Mouse (Mus musculus) liver, embryonic 16.5 days (tissue): ENCODE results near the gene Zcrb1. TPM values are rescaled to one million over a fixed set of nuclear protein-coding genes. Genes with fewer than 3 reads are reported as not detected.

Source experiments
- ATAC-seq: fragments of 200-750 bp; cut with Nextera tagmentation; 2 replicates; pipeline ENCODE4 v1.8.0; 2017; ENCODE audit warnings: low read depth, mild to moderate bottlenecking, moderate number of reproducible peaks, moderate library complexity
- H3K27ac ChIP-seq: fragments of 300-500 bp; sonication (generic); 2 replicates; pipeline ENCODE4 v1.5.1; 2014; ENCODE audit warnings: mild to moderate bottlenecking, low read length
- H3K27me3 ChIP-seq: fragments of 300-500 bp; sonication (generic); 2 replicates; pipeline ENCODE4 v1.6.1; 2014; ENCODE audit warnings: low read depth, low read length, mixed read lengths; ENCODE audit not compliant: control insufficient read depth, insufficient read depth
- H3K36me3 ChIP-seq: fragments of 300-500 bp; sonication (generic); 2 replicates; pipeline ENCODE4 v1.6.1; 2014; ENCODE audit warnings: mild to moderate bottlenecking; ENCODE audit not compliant: control insufficient read depth, insufficient read depth
- H3K4me1 ChIP-seq: fragments of 300-500 bp; sonication (generic); 2 replicates; pipeline ENCODE4 v1.6.1; 2014; ENCODE audit warnings: low read depth, low read length, mixed read lengths; ENCODE audit not compliant: control insufficient read depth
- H3K4me2 ChIP-seq: fragments of 300-500 bp; sonication (generic); 2 replicates; pipeline ENCODE4 v1.6.1; 2014; ENCODE audit warnings: low read depth, low read length, mixed read lengths
- H3K4me3 ChIP-seq: fragments of 300-500 bp; sonication (generic); 2 replicates; pipeline ENCODE4 v1.5.1; 2014; ENCODE audit warnings: low read depth, mild to moderate bottlenecking, low read length
- H3K9ac ChIP-seq: fragments of 300-500 bp; sonication (generic); 2 replicates; pipeline ENCODE4 v1.6.1; 2014; ENCODE audit warnings: low read depth, low read length
- H3K9me3 ChIP-seq: fragments of 300-500 bp; sonication (generic); replicated peaks from 2 replicates; pipeline ENCODE4 v1.6.1; 2016; ENCODE audit warnings: low read length; ENCODE audit not compliant: control insufficient read depth
- WGBS: fragments of 180-500 bp; shearing (Covaris S2); extraction: QIAGEN DNeasy Blood & Tissue Kit; methylation state at CpG from one replicate; pipeline ENCODE4 v1.1.7; 2014; ENCODE audit not compliant: insufficient replicate concordance; 5-methylcytosine and 5-hydroxymethylcytosine counted together
- polyA plus RNA-seq: library from polyadenylated mRNA; unstranded; fragments of >200 nt; fragmentation: Nextera tagmentation; extraction: Ambion mirVana; gene quantifications from 2 replicates; pipeline ENCODE4 v1.2.1, GENCODE M21; 2015

The Zcrb1 gene
- polyA plus RNA-seq, 1 experiment from 2014 or later = 53.0 TPM

- Histone ChIP-seq H3K27ac (no peak overlapping the region), H3K9me3 (no peaks in the 10 kb centered on the region), H3K4me2 (no peak overlapping the region), H3K36me3 (no peaks in the 10 kb centered on the region; the same call in 1 of the 2 replicates), H3K4me3 (no peak overlapping the region), H3K9ac (no peak overlapping the region), H3K27me3 (no peaks in the 10 kb centered on the region), H3K4me1 (no peaks in the 10 kb centered on the region; the same call in 1 of the 2 replicates)
- no peak for ATAC-seq
- 85% methylated on average over 9 of the region's 9 CpGs for WGBS
These were observed 16.3 kb upstream of the Zcrb1 start for GRCm38 (mm10) chr15:93414456-93414855.

- H3K4me2 ChIP-seq = no peak overlapping the region
- H3K36me3 ChIP-seq = no peaks in the 10 kb centered on the region; the same call in 1 of the 2 replicates
- no peaks in the 10 kb centered on the region for H3K9me3 ChIP-seq
- no peak for ATAC-seq
- no peak overlapping the region for H3K9ac ChIP-seq
- H3K27ac ChIP-seq = no peak overlapping the region
- no peaks in the 10 kb centered on the region for H3K27me3 ChIP-seq
- 81% methylated on average over 3 of the region's 3 CpGs for WGBS
- no peak overlapping the region for H3K4me3 ChIP-seq
- H3K4me1 ChIP-seq = no peaks in the 10 kb centered on the region; the same call in 1 of the 2 replicates
These were observed 14.3 kb upstream of the Zcrb1 start for GRCm38 (mm10) chr15:93412445-93412844.

- H3K4me2 ChIP-seq = no peak overlapping the region
- 74% methylated on average over 5 of the region's 5 CpGs for WGBS
- no peak for ATAC-seq
- H3K9me3 ChIP-seq = no peaks in the 10 kb centered on the region
- no peak overlapping the region for H3K4me3 ChIP-seq
- peaks cover 5% of the 10 kb centered on the region for H3K4me1 ChIP-seq
- no peak overlapping the region for H3K9ac ChIP-seq
- no peaks in the 10 kb centered on the region for H3K27me3 ChIP-seq
- H3K27ac ChIP-seq = no peak overlapping the region
- H3K36me3 ChIP-seq = no peaks in the 10 kb centered on the region
These were observed 8.4 kb upstream of the Zcrb1 start for GRCm38 (mm10) chr15:93406492-93406891.

GRCm38 (mm10) chr15:93405446-93405986, 7.4 kb upstream of the Zcrb1 start:
- no peak for ATAC-seq
- no peak overlapping the region for H3K4me2 ChIP-seq
- H3K36me3 ChIP-seq = no peaks in the 10 kb centered on the region
- WGBS = 69% methylated on average over 7 of the region's 7 CpGs
- no peak overlapping the region for H3K9ac ChIP-seq
- no peak overlapping the region for H3K27ac ChIP-seq
- H3K9me3 ChIP-seq = no peaks in the 10 kb centered on the region
- H3K27me3 ChIP-seq = no peaks in the 10 kb centered on the region
- no peak overlapping the region for H3K4me3 ChIP-seq
- peaks cover 5% of the 10 kb centered on the region for H3K4me1 ChIP-seq

GRCm38 (mm10) chr15:93404849-93405248, 6.7 kb upstream of the Zcrb1 start:
- no peak overlapping the region for H3K27ac ChIP-seq
- no peak for ATAC-seq

GRCm38 (mm10) chr15:93402730-93403129, 4.6 kb upstream of the Zcrb1 start:
- Histone ChIP-seq H3K4me1 (peaks cover 15% of the 10 kb centered on the region), H3K4me3 (no peak overlapping the region), H3K36me3 (no peaks in the 10 kb centered on the region), H3K27me3 (no peaks in the 10 kb centered on the region), H3K4me2 (no peak overlapping the region), H3K9ac (no peak overlapping the region), H3K27ac (no peak overlapping the region), H3K9me3 (no peaks in the 10 kb centered on the region)
- ATAC-seq = no peak
- 67% methylated on average over 2 of the region's 2 CpGs for WGBS

More at GRCm38 (mm10) chr15:93404849-93405248, 6.7 kb upstream of the Zcrb1 start:
- H3K4me1 ChIP-seq = peaks cover 6% of the 10 kb centered on the region
- no peaks in the 10 kb centered on the region for H3K36me3 ChIP-seq
- H3K4me3 ChIP-seq = no peak overlapping the region
- no peaks in the 10 kb centered on the region for H3K27me3 ChIP-seq
- H3K4me2 ChIP-seq = no peak overlapping the region
- no peaks in the 10 kb centered on the region for H3K9me3 ChIP-seq
- no peak overlapping the region for H3K9ac ChIP-seq

GRCm38 (mm10) chr15:93401446-93401845, 3.3 kb upstream of the Zcrb1 start:
- no peak overlapping the region for H3K4me2 ChIP-seq
- H3K4me1 ChIP-seq = peaks cover 23% of the 10 kb centered on the region
- H3K36me3 ChIP-seq = no peaks in the 10 kb centered on the region
- no peak for ATAC-seq
- no peak overlapping the region for H3K9ac ChIP-seq
- 46% methylated on average over 4 of the region's 4 CpGs for WGBS
- H3K4me3 ChIP-seq = no peak overlapping the region
- no peaks in the 10 kb centered on the region for H3K27me3 ChIP-seq
- no peak overlapping the region for H3K27ac ChIP-seq
- H3K9me3 ChIP-seq = no peaks in the 10 kb centered on the region

- WGBS = 4% methylated on average over 36 of the region's 36 CpGs
- Histone ChIP-seq H3K9ac (peak overlapping the region; percentile 94), H3K36me3 (peaks cover 4% of the 10 kb centered on the region; the same call in 1 of the 2 replicates), H3K4me3 (peak overlapping the region; percentile 98), H3K27ac (peak overlapping the region; percentile 92), H3K4me1 (peaks cover 24% of the 10 kb centered on the region), H3K27me3 (no peaks in the 10 kb centered on the region), H3K9me3 (no peaks in the 10 kb centered on the region), H3K4me2 (peak overlapping the region; percentile 91)
- no peak for ATAC-seq
These were observed 786 bp upstream of the Zcrb1 start for GRCm38 (mm10) chr15:93398699-93399540.

- no peaks in the 10 kb centered on the region for H3K27me3 ChIP-seq
- peak overlapping the region; percentile 94 for H3K9ac ChIP-seq
- H3K27ac ChIP-seq = no peak overlapping the region
- H3K4me3 ChIP-seq = peak overlapping the region; percentile 98
- H3K9me3 ChIP-seq = no peaks in the 10 kb centered on the region
- H3K36me3 ChIP-seq = peaks cover 7% of the 10 kb centered on the region; the same call in 1 of the 2 replicates
- WGBS = 2% methylated on average over 11 of the region's 11 CpGs
- H3K4me2 ChIP-seq = peak overlapping the region; percentile 91
- peaks cover 24% of the 10 kb centered on the region for H3K4me1 ChIP-seq
- no peak for ATAC-seq
These were observed 865 bp downstream of the Zcrb1 start for GRCm38 (mm10) chr15:93397269-93397668.
